In the genomic region with DNA sequence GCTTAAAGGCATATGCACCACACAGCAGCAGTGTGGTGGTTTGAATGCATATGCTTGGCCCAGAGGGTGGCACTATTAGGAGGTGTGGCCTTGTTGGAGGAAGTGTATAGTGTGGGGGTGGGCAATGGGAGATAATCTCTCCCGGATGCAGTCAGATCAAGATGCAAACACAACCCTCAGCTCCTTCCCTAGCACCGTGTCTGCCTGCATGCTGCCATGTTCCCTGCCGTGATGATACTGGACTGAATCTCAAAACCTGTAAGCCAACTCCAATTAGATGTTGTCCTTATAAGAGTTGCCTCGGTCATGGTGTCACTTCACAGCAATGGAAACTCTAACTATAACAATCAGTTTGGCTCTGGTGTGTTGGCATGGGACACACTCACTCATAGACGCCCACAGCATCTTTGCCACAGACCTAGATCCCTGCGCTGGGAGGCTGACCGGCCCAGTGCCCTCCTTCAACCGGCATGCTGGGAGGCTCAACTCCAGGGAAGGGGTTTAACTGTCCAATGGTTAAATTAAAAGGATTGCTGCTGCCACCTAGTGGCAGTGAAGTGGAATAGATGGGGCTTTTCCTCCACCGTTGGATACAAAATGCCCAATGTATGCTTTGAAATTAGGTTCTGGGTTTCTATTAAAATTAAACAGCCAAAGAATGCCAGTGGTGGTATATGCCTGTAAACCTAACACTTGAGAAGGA, we compare ENCODE assay signal across 10 mouse cellular contexts. TPM values are rescaled to one million over a fixed set of nuclear protein-coding genes. Genes with fewer than 3 reads are reported as not detected.
DNase-seq lines count a peak whose midpoint lies in the region; ATAC-seq and TF ChIP-seq lines count a peak whose summit lies in the region.
"Had no signal": no experiment of that assay in that cellular context is flagged by ENCODE, and none has a peak within 500 bp of the region (broad histone marks: within the 10 kb centered on the region; RNA-seq: fewer than 3 reads in every experiment).

No protein-coding gene starts in this region.

- TF ChIP-seq CTCF in cerebellum, adult 2 months (IDR thresholded peaks at IDR 0.05; ENCODE audit: borderline replicate concordance, insufficient read depth, low read depth, low read length) = peak; percentile 60

- no peak overlapping the region for H3K4me3 ChIP-seq in cerebellum, adult 2 months (replicated peaks; ENCODE audit: insufficient read depth, low read depth, low read length)
- H3K4me3 ChIP-seq: neural tube, embryonic 13.5 days had no signal

- H3K27me3 ChIP-seq in cerebellum, adult 2 months (ENCODE audit: control insufficient read depth, insufficient read depth, low read length) = no peaks in the 10 kb centered on the region
- H3K27me3 ChIP-seq: neural tube, embryonic 13.5 days had no signal

- peak; percentile 36 for ATAC-seq in megakaryocyte progenitor cell, adult 5-6 weeks (replicated peaks; ENCODE audit: poor library complexity)
- no peak for ATAC-seq in erythroblast, adult 5-6 weeks (replicated peaks; ENCODE audit: low FRiP score, poor library complexity, severe bottlenecking)

- WGBS in cerebellum, adult 2 months = 23% methylated on average over 9 of the region's 9 CpGs

- DNase-seq in adrenal gland, postnatal 10 days = peak; percentile 42
- DNase-seq in adrenal gland, postnatal 4 days (ENCODE audit: low spot score in 2 of 2) = no peak
- DNase-seq in ovary, postnatal 14 days (ENCODE audit: low spot score) = peak; percentile 27
- no peak for DNase-seq in ovary, postnatal 36 days (ENCODE audit: low spot score)
- DNase-seq in cerebellum, adult 2 months = peak in 1 of 2 experiments; percentile 54
- peak; percentile 43 for DNase-seq in kidney, adult 9 months

- no peak for TF ChIP-seq POLR2A in cerebellum, adult 2 months (IDR thresholded peaks at IDR 0.05; ENCODE audit: borderline replicate concordance, insufficient read depth, low read length)

- H3K27ac ChIP-seq in cerebellum, adult 2 months (ENCODE audit: insufficient read depth, low read length) = no peak overlapping the region
- H3K27ac ChIP-seq: neural tube, embryonic 13.5 days had no signal

- H3K4me1 ChIP-seq in cerebellum, adult 2 months (ENCODE audit: control insufficient read depth, insufficient read depth, low read length) = peaks cover 11% of the 10 kb centered on the region

RNA-seq across cellular contexts. Expression of gene Rabac1, which starts 2.5 kb away (rescaled TPM):
- total RNA-seq in adrenal gland, postnatal 10 days (2021) = 100 to 1,000 TPM; 222 to 234 TPM
- 100 to 1,000 TPM; 204 to 208 TPM for total RNA-seq in adrenal gland, postnatal 4 days (2021)
- polyA plus RNA-seq in cerebellum, adult 2 months (2012; rRNA removed) = 637 and 648 TPM in 2 replicates
- 95.6 and 117 TPM in 2 replicates for total RNA-seq in megakaryocyte progenitor cell, adult 5-6 weeks (2015)
- 89.2 and 101 TPM in 2 replicates for total RNA-seq in megakaryocyte progenitor cell, adult 5-6 weeks (2017)
- 11.7 and 35.0 TPM in 2 replicates for total RNA-seq in erythroblast, adult 5-6 weeks (2015; ENCODE audit: low replicate concordance)
- 11.0 and 11.3 TPM in 2 replicates for total RNA-seq in erythroblast, adult 5-6 weeks (2017; ENCODE audit: low replicate concordance)

RNA-seq across cellular contexts. Expression of gene Atp1a3, which starts 30.7 kb away (rescaled TPM):
- total RNA-seq in adrenal gland, postnatal 10 days (2021) = 10 to 100 TPM; 26.2 to 42.2 TPM
- 10 to 100 TPM; 66.4 to 69.0 TPM for total RNA-seq in adrenal gland, postnatal 4 days (2021)
- 1,466 and 1,473 TPM in 2 replicates for polyA plus RNA-seq in cerebellum, adult 2 months (2012; rRNA removed)
- total RNA-seq in megakaryocyte progenitor cell, adult 5-6 weeks (2015) = 24.4 and 35.2 TPM in 2 replicates
- total RNA-seq in megakaryocyte progenitor cell, adult 5-6 weeks (2017) = 18.4 and 28.5 TPM in 2 replicates
- 11.5 and 14.6 TPM in 2 replicates for total RNA-seq in erythroblast, adult 5-6 weeks (2015; ENCODE audit: low replicate concordance)
- total RNA-seq in erythroblast, adult 5-6 weeks (2017; ENCODE audit: low replicate concordance) = 3.8 and 4.9 TPM in 2 replicates

RNA-seq across cellular contexts. Expression of gene Gm4881, which starts 30.8 kb away (rescaled TPM):
- total RNA-seq in adrenal gland, postnatal 10 days (2021) = not detected
- not detected for total RNA-seq in adrenal gland, postnatal 4 days (2021)
- polyA plus RNA-seq in cerebellum, adult 2 months (2012; rRNA removed) = 1.00 and 1.4 TPM in 2 replicates
- total RNA-seq in megakaryocyte progenitor cell, adult 5-6 weeks (2015) = not detected in 2 replicates
- not detected in 2 replicates for total RNA-seq in megakaryocyte progenitor cell, adult 5-6 weeks (2017)
- total RNA-seq in erythroblast, adult 5-6 weeks (2015; ENCODE audit: low replicate concordance) = not detected in 2 replicates
- not detected in 2 replicates for total RNA-seq in erythroblast, adult 5-6 weeks (2017; ENCODE audit: low replicate concordance)
- polyA plus RNA-seq: heart, embryonic 16.5 days had no signal

Comparison
In these comparisons a context has a peak if more than half of its experiments do, and no peak if none do; other contexts are left out.
1. DNase-seq: peak in adrenal gland, postnatal 10 days (single experiment), ovary, postnatal 14 days (single experiment) and kidney, adult 9 months (single experiment); none in adrenal gland, postnatal 4 days (0 of 2) and ovary, postnatal 36 days (single experiment).